Mouse (Mus musculus): ENCODE measurements around the gene Miga2.
"Not testable (repeated sequence)": the region's sequence is repeated elsewhere in the genome, so short reads cannot be mapped to it uniquely, and the experiment has no call there.

The Miga2 gene

GRCm38 (mm10) chr2:30397986-30398512, 34.0 kb downstream of the Miga2 start:
- in situ Hi-C loops (cut with MboI, MseI), result no loop called here

GRCm38 (mm10) chr2:30399191-30400171, 35.4 kb downstream of the Miga2 start:
- in situ Hi-C loops (cut with MboI, MseI), result no loop called here

GRCm38 (mm10) chr2:30401581-30401980, 37.5 kb downstream of the Miga2 start:
- in situ Hi-C loops (cut with MboI, MseI), result no loop called here

GRCm38 (mm10) chr2:30402351-30402826, 38.4 kb downstream of the Miga2 start:
- in situ Hi-C loops (cut with MboI, MseI), result no loop called here

- in situ Hi-C loops (cut with MboI, MseI), result no loop called here
Measured at GRCm38 (mm10) chr2:30402843-30403242, 38.8 kb downstream of the Miga2 start.

- in situ Hi-C loops (cut with MboI, MseI), result no loop called here
Measured at GRCm38 (mm10) chr2:30403870-30404269, 39.8 kb downstream of the Miga2 start.

- in situ Hi-C loops (cut with MboI, MseI), result no loop called here
Measured at GRCm38 (mm10) chr2:30407221-30407620, 43.2 kb downstream of the Miga2 start.

- in situ Hi-C loops (cut with MboI, MseI), result no loop called here
Measured at GRCm38 (mm10) chr2:30407778-30408177, 43.7 kb downstream of the Miga2 start.

- in situ Hi-C loops (cut with MboI, MseI), result no loop called here
Measured at GRCm38 (mm10) chr2:30408452-30409100, 44.5 kb downstream of the Miga2 start.

GRCm38 (mm10) chr2:30409454-30410176, 45.6 kb downstream of the Miga2 start:
- in situ Hi-C loops (cut with MboI, MseI), result no loop called here

GRCm38 (mm10) chr2:30413038-30413973, 49.3 kb downstream of the Miga2 start:
- in situ Hi-C loops (cut with MboI, MseI), result no loop called here

- in situ Hi-C loops (cut with MboI, MseI), result no loop called here
Measured at GRCm38 (mm10) chr2:30414101-30414500, 50.1 kb downstream of the Miga2 start.

GRCm38 (mm10) chr2:30414681-30415080, 50.6 kb downstream of the Miga2 start:
- in situ Hi-C loops (cut with MboI, MseI), result no loop called here

GRCm38 (mm10) chr2:30415157-30415935, 51.3 kb downstream of the Miga2 start, which contains the start of gene Crat:
TSS of gene Crat (minus strand) at chr2:30415813.
- in situ Hi-C loops (cut with MboI, MseI), result no loop called here

- in situ Hi-C loops (cut with MboI, MseI), result no loop called here
Measured at GRCm38 (mm10) chr2:30415936-30416648, 52.1 kb downstream of the Miga2 start, which contains the start of gene Ptpa. TSS of gene Ptpa (plus strand) at chr2:30416039.

- in situ Hi-C loops (cut with MboI, MseI), result no loop called here
Measured at GRCm38 (mm10) chr2:30416649-30416965, 52.6 kb downstream of the Miga2 start.

GRCm38 (mm10) chr2:30417154-30417553, 53.1 kb downstream of the Miga2 start:
- in situ Hi-C loops (cut with MboI, MseI), result not testable (repeated sequence)

GRCm38 (mm10) chr2:30417595-30418165, 53.6 kb downstream of the Miga2 start:
- in situ Hi-C loops (cut with MboI, MseI), result no loop called here

- in situ Hi-C loops (cut with MboI, MseI), result no loop called here
Measured at GRCm38 (mm10) chr2:30418259-30418658, 54.2 kb downstream of the Miga2 start.
